Mouse (Mus musculus) lung, embryonic 14.5 days (tissue): ENCODE results near the gene Tmcc3. TPM values are rescaled to one million over a fixed set of nuclear protein-coding genes. Genes with fewer than 3 reads are reported as not detected.

Source experiments
- ATAC-seq: fragments of 200-750 bp; cut with Nextera tagmentation; 2 replicates; pipeline ENCODE4 v1.8.0; 2017; ENCODE audit warnings: mild to moderate bottlenecking, moderate TSS enrichment, moderate library complexity; ENCODE audit not compliant: insufficient read depth
- DNase-seq: peaks from one replicate; pipeline ENCODE4 v3.0.0-alpha.2; 2015
- H3K27ac ChIP-seq: fragments of 300-500 bp; sonication (generic); 2 replicates; pipeline ENCODE4 v1.5.1; 2014; ENCODE audit warnings: low read depth, mild to moderate bottlenecking, moderate library complexity
- H3K27me3 ChIP-seq: fragments of 300-500 bp; sonication (generic); 2 replicates; pipeline ENCODE4 v1.6.1; 2014; ENCODE audit warnings: low read length, control low read depth; ENCODE audit not compliant: insufficient read depth
- H3K36me3 ChIP-seq: fragments of 300-500 bp; sonication (generic); 2 replicates; pipeline ENCODE4 v1.6.1; 2014; ENCODE audit warnings: control low read depth; ENCODE audit not compliant: insufficient read depth
- H3K4me1 ChIP-seq: fragments of 300-500 bp; sonication (generic); 2 replicates; pipeline ENCODE4 v1.6.1; 2014; ENCODE audit warnings: antibody characterized with exemption, control low read depth; ENCODE audit not compliant: insufficient read depth
- H3K4me2 ChIP-seq: fragments of 300-500 bp; sonication (generic); 2 replicates; pipeline ENCODE4 v1.6.1; 2014; ENCODE audit warnings: mild to moderate bottlenecking
- H3K4me3 ChIP-seq: fragments of 300-500 bp; sonication (generic); 2 replicates; pipeline ENCODE4 v1.5.1; 2014; ENCODE audit warnings: low read depth, low read length
- H3K9ac ChIP-seq: fragments of 300-500 bp; sonication (generic); 2 replicates; pipeline ENCODE4 v1.6.1; 2014
- H3K9me3 ChIP-seq: fragments of 300-500 bp; sonication (generic); 2 replicates; pipeline ENCODE4 v1.6.1; 2016; ENCODE audit warnings: low read depth, low read length, control low read depth
- CTCF ChIP-seq: IDR thresholded peaks from 2 replicates; pipeline ENCODE4 v1.5.1; 2016; ENCODE audit warnings: antibody characterized with exemption, low read depth
- WGBS: fragments of 180-500 bp; shearing (Covaris S2); extraction: QIAGEN DNeasy Blood & Tissue Kit; methylation state at CpG from one replicate; pipeline ENCODE4 v1.1.7; 2014; 5-methylcytosine and 5-hydroxymethylcytosine counted together
- polyA plus RNA-seq: library from polyadenylated mRNA; unstranded; fragments of >200 nt; fragmentation: Nextera tagmentation; extraction: Ambion mirVana; gene quantifications from 2 replicates; pipeline ENCODE4 v1.2.1, GENCODE M21; 2014

The Tmcc3 gene
- polyA plus RNA-seq, result 5.3 and 5.4 TPM in 2 replicates

- H3K27me3 ChIP-seq, result peaks cover 10% of the 10 kb centered on the region; the same call in 1 of the 2 replicates
- ATAC-seq (no peak), DNase-seq (no peak)
- 3% methylated on average over 19 of the region's 19 CpGs for WGBS
- H3K4me1 ChIP-seq, result no peaks in the 10 kb centered on the region
- H3K27ac ChIP-seq, result no peak within 1 kb of the TSS
- peak within 1 kb of the TSS; percentile 47 for H3K4me3 ChIP-seq
- H3K9ac ChIP-seq, result peak within 1 kb of the TSS; percentile 40
- no peaks in the 10 kb centered on the region for H3K36me3 ChIP-seq
- no peaks in the 10 kb centered on the region for H3K9me3 ChIP-seq
- peak within 1 kb of the TSS; percentile 97 for H3K4me2 ChIP-seq
- no peak for TF ChIP-seq CTCF
Observed at GRCm38 (mm10) chr10:94311511-94312006, at the start of gene Tmcc3. Gene Tmcc3 (plus strand): TSS chr10:94311949.

- no peak overlapping the region for H3K27ac ChIP-seq
- no peak for DNase-seq
Observed at GRCm38 (mm10) chr10:94262646-94263045, 49.1 kb upstream of the Tmcc3 start.

GRCm38 (mm10) chr10:94263211-94263610 lies 48.5 kb upstream of the Tmcc3 start:
- no peak overlapping the region for H3K9ac ChIP-seq
- H3K27ac ChIP-seq, result no peak overlapping the region
- H3K9me3 ChIP-seq, result no peaks in the 10 kb centered on the region
- H3K4me3 ChIP-seq, result no peak overlapping the region
- no peak for ATAC-seq
- H3K27me3 ChIP-seq, result no peaks in the 10 kb centered on the region
- no peak overlapping the region for H3K4me2 ChIP-seq
- no peaks in the 10 kb centered on the region for H3K4me1 ChIP-seq
- no peaks in the 10 kb centered on the region for H3K36me3 ChIP-seq
- no peak for DNase-seq
- no peak for TF ChIP-seq CTCF
- WGBS, result 74% methylated on average over 3 of the region's 3 CpGs

More at GRCm38 (mm10) chr10:94262646-94263045, 49.1 kb upstream of the Tmcc3 start:
- Histone ChIP-seq H3K9me3 (no peaks in the 10 kb centered on the region), H3K9ac (no peak overlapping the region), H3K4me3 (no peak overlapping the region), H3K4me1 (no peaks in the 10 kb centered on the region), H3K36me3 (no peaks in the 10 kb centered on the region), H3K27me3 (no peaks in the 10 kb centered on the region), H3K4me2 (no peak overlapping the region)
- ATAC-seq, result no peak
- no peak for TF ChIP-seq CTCF
- 86% methylated on average over 13 of the region's 13 CpGs for WGBS

GRCm38 (mm10) chr10:94265656-94266542 lies 45.9 kb upstream of the Tmcc3 start:
- Histone ChIP-seq H3K9me3 (no peaks in the 10 kb centered on the region), H3K4me2 (no peak overlapping the region), H3K9ac (no peak overlapping the region), H3K4me3 (no peak overlapping the region), H3K27ac (no peak overlapping the region), H3K27me3 (no peaks in the 10 kb centered on the region), H3K36me3 (no peaks in the 10 kb centered on the region), H3K4me1 (no peaks in the 10 kb centered on the region)
- DNase-seq (peak; percentile 34), ATAC-seq (no peak)
- no peak for TF ChIP-seq CTCF
- 68% methylated on average over 17 of the region's 17 CpGs for WGBS

GRCm38 (mm10) chr10:94275321-94275720 lies 36.4 kb upstream of the Tmcc3 start:
- Histone ChIP-seq H3K36me3 (no peaks in the 10 kb centered on the region), H3K9me3 (no peaks in the 10 kb centered on the region), H3K4me3 (no peak overlapping the region), H3K27me3 (no peaks in the 10 kb centered on the region), H3K4me1 (no peaks in the 10 kb centered on the region), H3K9ac (no peak overlapping the region), H3K27ac (no peak overlapping the region), H3K4me2 (no peak overlapping the region)
- ATAC-seq, result no peak
- no peak for DNase-seq
- WGBS, result 9% methylated on average over 3 of the region's 3 CpGs
- no peak for TF ChIP-seq CTCF

GRCm38 (mm10) chr10:94276511-94276910 lies 35.2 kb upstream of the Tmcc3 start:
- 40% methylated on average over 2 of the region's 2 CpGs for WGBS
- Histone ChIP-seq H3K27ac (no peak overlapping the region), H3K27me3 (no peaks in the 10 kb centered on the region), H3K9ac (no peak overlapping the region), H3K9me3 (no peaks in the 10 kb centered on the region), H3K36me3 (no peaks in the 10 kb centered on the region), H3K4me1 (no peaks in the 10 kb centered on the region), H3K4me3 (no peak overlapping the region), H3K4me2 (no peak overlapping the region)
- DNase-seq (no peak), ATAC-seq (no peak)
- no peak for TF ChIP-seq CTCF

- H3K27me3 ChIP-seq, result no peaks in the 10 kb centered on the region
- ATAC-seq (no peak), DNase-seq (no peak)
- no peak overlapping the region for H3K27ac ChIP-seq
- no peaks in the 10 kb centered on the region for H3K36me3 ChIP-seq
- 68% methylated on average over 8 of the region's 8 CpGs for WGBS
- no peak for TF ChIP-seq CTCF
- no peaks in the 10 kb centered on the region for H3K4me1 ChIP-seq
- no peaks in the 10 kb centered on the region for H3K9me3 ChIP-seq
- H3K4me2 ChIP-seq, result no peak overlapping the region
- H3K4me3 ChIP-seq, result no peak overlapping the region
- H3K9ac ChIP-seq, result no peak overlapping the region
Observed at GRCm38 (mm10) chr10:94282179-94282578, 29.6 kb upstream of the Tmcc3 start.
